Mouse (Mus musculus): ENCODE data around the gene Gm4303. TPM values are rescaled to one million over a fixed set of nuclear protein-coding genes. Genes with fewer than 3 reads are reported as not detected.
"Not testable (repeated sequence)": the region's sequence is repeated elsewhere in the genome, so short reads cannot be mapped to it uniquely, and the experiment has no call there.

The Gm4303 gene
- not detected in 2 replicates for polyA plus RNA-seq (2012; ENCODE audit: insufficient read depth, low replicate concordance)

DNA sequence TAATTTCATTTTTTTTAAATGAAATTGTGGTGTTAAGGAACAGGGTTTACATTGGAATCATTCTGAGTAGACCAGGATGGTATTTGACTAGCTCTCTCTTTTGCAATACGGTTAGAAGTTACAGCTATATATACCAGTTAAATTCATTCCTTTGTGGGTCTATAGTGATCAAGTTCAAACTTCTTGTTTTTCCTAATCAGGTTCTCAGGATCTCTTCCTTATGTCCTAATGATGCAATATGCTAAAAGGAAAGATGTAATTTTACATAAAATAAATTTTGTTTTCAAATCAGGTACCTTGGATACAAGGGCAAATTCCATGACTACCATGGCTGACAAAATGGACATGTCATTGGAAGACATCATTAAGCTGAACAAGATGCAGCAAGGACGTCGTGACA, at the start of gene Gm4303:
Gm4303 (plus strand) TSS at position 301 of the 400 bp plus-strand sequence.
- H3K9me3 ChIP-seq; H3K36me3 ChIP-seq (replicated peaks; ENCODE audit: low read length); H3K4me3 ChIP-seq (replicated peaks); H3K4me1 ChIP-seq; H3K27me3 ChIP-seq (replicated peaks): not testable (repeated sequence)

DNA sequence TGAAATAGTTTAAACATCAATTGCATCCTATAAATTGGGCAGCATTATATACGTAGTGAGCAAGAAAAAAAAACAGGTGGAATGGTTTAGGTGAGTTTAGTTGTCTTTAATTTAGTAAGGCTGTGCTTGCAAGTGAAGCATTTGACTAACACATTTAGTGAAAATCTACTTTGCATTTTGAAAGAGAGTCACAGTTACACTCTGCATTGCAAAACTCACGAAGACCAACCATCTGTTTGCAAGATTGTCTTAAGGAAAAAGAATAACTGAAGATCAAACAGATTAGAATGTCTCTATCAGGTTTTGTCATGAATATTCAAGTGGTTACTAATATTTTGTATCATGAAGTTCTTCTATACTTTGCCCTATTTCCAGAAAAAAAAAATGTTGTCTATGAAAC, 49.7 kb upstream of the Gm4303 start:
- Histone ChIP-seq H3K4me3 (replicated peaks) (no peak overlapping the region), H3K9me3 (no peaks in the 10 kb centered on the region), H3K4me1 (no peaks in the 10 kb centered on the region), H3K27me3 (replicated peaks) (no peaks in the 10 kb centered on the region), H3K36me3 (replicated peaks; ENCODE audit: low read length) (no peaks in the 10 kb centered on the region)
- TF ChIP-seq FLI1 (IDR thresholded peaks at IDR 0.05; ENCODE audit: low read length) (no peak), GATA1 (IDR thresholded peaks at IDR 0.05; ENCODE audit: borderline replicate concordance, low read length) (no peak)

DNA sequence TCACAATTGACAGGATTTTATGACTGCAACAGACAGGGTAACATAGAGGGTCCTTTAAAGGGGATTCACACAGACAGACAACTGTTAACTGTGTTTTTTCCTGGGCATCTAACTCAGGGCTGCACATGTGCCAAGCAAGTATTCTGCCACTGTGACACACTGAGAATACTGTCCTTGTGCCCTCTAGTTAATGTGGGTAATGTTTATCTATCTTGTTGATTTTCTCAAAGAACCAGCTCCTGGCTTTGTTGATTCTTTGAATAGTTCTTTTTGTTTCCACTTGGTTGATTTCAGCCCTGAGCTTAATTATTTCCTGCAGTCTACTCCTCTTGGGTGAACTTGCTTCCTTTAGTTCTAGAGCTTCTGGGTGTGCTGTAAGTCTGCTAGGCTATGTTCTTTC, 45.7 kb upstream of the Gm4303 start:
- not testable (repeated sequence) for H3K9me3 ChIP-seq; H3K4me1 ChIP-seq; H3K27me3 ChIP-seq (replicated peaks)

DNA sequence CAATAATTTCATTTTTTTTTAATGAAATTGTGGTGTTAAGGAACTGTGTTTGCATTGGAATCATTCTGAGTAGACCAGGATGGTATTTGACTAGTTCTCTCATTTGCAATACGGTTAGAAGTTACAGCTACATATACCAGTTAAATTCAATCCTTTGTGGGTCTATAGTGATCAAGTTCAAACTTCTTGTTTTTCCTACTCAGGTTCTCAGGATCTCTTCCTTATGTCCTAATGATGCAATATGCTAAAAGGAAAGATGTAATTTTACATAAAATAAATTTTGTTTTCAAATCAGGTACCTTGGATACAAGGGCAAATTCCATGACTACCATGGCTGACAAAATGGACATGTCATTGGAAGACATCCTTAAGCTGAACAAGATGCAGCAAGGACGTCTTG, 10.4 kb upstream of the Gm4303 start, which contains the start of gene Gm4301:
Gm4301 (plus strand) TSS at position 301 of the 400 bp plus-strand sequence.
- H3K27me3 ChIP-seq (replicated peaks); H3K9me3 ChIP-seq: not testable (repeated sequence)

More for the DNA sequence above, 45.7 kb upstream of the Gm4303 start:
- H3K36me3 ChIP-seq (replicated peaks; ENCODE audit: low read length); H3K4me3 ChIP-seq (replicated peaks): not testable (repeated sequence)

DNA sequence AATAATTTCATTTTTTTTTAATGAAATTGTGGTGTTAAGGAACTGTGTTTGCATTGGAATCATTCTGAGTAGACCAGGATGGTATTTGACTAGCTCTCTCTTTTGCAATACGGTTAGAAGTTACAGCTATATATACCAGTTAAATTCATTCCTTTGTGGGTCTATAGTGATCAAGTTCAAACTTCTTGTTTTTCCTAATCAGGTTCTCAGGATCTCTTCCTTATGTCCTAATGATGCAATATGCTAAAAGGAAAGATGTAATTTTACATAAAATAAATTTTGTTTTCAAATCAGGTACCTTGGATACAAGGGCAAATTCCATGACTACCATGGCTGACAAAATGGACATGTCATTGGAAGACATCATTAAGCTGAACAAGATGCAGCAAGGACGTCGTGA, 5.2 kb upstream of the Gm4303 start, which contains the start of gene Gm4302:
Gm4302 (plus strand) TSS at position 301 of the 400 bp plus-strand sequence.
- not testable (repeated sequence) for H3K4me1 ChIP-seq; H3K9me3 ChIP-seq; H3K36me3 ChIP-seq (replicated peaks; ENCODE audit: low read length); H3K27me3 ChIP-seq (replicated peaks); H3K4me3 ChIP-seq (replicated peaks)

More for the DNA sequence above, 10.4 kb upstream of the Gm4303 start, which contains the start of gene Gm4301:
- not testable (repeated sequence) for H3K4me3 ChIP-seq (replicated peaks); H3K4me1 ChIP-seq; H3K36me3 ChIP-seq (replicated peaks; ENCODE audit: low read length)

DNA sequence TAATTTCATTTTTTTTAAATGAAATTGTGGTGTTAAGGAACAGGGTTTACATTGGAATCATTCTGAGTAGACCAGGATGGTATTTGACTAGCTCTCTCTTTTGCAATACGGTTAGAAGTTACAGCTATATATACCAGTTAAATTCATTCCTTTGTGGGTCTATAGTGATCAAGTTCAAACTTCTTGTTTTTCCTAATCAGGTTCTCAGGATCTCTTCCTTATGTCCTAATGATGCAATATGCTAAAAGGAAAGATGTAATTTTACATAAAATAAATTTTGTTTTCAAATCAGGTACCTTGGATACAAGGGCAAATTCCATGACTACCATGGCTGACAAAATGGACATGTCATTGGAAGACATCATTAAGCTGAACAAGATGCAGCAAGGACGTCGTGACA, 5.0 kb downstream of the Gm4303 start, which contains the start of gene Gm4305:
Gm4305 (plus strand) TSS at position 301 of the 400 bp plus-strand sequence.
- H3K27me3 ChIP-seq (replicated peaks); H3K4me3 ChIP-seq (replicated peaks); H3K4me1 ChIP-seq; H3K9me3 ChIP-seq; H3K36me3 ChIP-seq (replicated peaks; ENCODE audit: low read length): not testable (repeated sequence)

DNA sequence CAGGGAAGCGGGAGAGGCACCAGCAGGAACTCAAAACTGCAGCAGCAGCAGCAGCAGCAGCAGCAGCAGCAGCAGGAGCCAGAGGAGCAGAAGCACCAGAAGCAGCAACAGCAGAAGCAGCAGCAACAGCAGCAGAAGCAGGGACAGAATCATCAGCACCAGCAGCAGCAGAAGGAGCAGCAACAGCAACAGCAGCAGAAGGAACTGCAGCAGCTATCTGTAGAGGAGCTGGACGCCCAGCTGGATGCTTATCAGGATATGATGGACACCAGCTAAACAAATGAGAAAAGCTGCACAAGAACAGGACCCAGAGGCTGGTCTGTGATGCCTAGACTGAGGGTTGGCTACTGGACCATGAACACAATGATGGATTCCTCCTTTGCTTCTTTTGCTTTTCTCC, 11.1 kb downstream of the Gm4303 start:
- not testable (repeated sequence) for H3K4me1 ChIP-seq; H3K9me3 ChIP-seq; H3K36me3 ChIP-seq (replicated peaks; ENCODE audit: low read length); H3K4me3 ChIP-seq (replicated peaks); H3K27me3 ChIP-seq (replicated peaks)

DNA sequence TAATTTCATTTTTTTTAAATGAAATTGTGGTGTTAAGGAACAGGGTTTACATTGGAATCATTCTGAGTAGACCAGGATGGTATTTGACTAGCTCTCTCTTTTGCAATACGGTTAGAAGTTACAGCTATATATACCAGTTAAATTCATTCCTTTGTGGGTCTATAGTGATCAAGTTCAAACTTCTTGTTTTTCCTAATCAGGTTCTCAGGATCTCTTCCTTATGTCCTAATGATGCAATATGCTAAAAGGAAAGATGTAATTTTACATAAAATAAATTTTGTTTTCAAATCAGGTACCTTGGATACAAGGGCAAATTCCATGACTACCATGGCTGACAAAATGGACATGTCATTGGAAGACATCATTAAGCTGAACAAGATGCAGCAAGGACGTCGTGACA, 15.3 kb downstream of the Gm4303 start, which contains the start of gene Gm4307:
Gm4307 (plus strand) TSS at position 301 of the 400 bp plus-strand sequence.
- H3K36me3 ChIP-seq (replicated peaks; ENCODE audit: low read length); H3K27me3 ChIP-seq (replicated peaks); H3K9me3 ChIP-seq; H3K4me1 ChIP-seq; H3K4me3 ChIP-seq (replicated peaks): not testable (repeated sequence)

DNA sequence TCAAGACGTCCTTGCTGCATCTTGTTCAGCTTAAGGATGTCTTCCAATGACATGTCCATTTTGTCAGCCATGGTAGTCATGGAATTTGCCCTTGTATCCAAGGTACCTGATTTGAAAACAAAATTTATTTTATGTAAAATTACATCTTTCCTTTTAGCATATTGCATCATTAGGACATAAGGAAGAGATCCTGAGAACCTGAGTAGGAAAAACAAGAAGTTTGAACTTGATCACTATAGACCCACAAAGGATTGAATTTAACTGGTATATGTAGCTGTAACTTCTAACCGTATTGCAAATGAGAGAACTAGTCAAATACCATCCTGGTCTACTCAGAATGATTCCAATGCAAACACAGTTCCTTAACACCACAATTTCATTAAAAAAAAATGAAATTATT, 36.7 kb downstream of the Gm4303 start, which contains the start of gene Gm4312:
Gm4312 (minus strand) TSS at position 101 of the 400 bp plus-strand sequence.
- H3K4me1 ChIP-seq; H3K9me3 ChIP-seq; H3K27me3 ChIP-seq (replicated peaks); H3K36me3 ChIP-seq (replicated peaks; ENCODE audit: low read length); H3K4me3 ChIP-seq (replicated peaks): not testable (repeated sequence)

Other genes with a start within 250 kb of the Gm4303 start
- not detected in 2 replicates for gene Gm4301, start 10.3 kb upstream of the Gm4303 start, polyA plus RNA-seq (2012; ENCODE audit: insufficient read depth, low replicate concordance)
- gene Gm4302, start 5.1 kb upstream of the Gm4303 start, polyA plus RNA-seq (2012; ENCODE audit: insufficient read depth, low replicate concordance), result not detected in 2 replicates
- gene Gm4305, start 5.1 kb downstream of the Gm4303 start, polyA plus RNA-seq (2012; ENCODE audit: insufficient read depth, low replicate concordance), result not detected in 2 replicates
- not detected in 2 replicates for gene Gm4307, start 15.4 kb downstream of the Gm4303 start, polyA plus RNA-seq (2012; ENCODE audit: insufficient read depth, low replicate concordance)
- gene Gm4312, start 36.6 kb downstream of the Gm4303 start, polyA plus RNA-seq (2012; ENCODE audit: insufficient read depth, low replicate concordance), result not detected in 2 replicates
- 0.31 TPM in 1 of 2 replicates, not detected in the other for gene Tmtc3, start 141.4 kb downstream of the Gm4303 start, polyA plus RNA-seq (2012; ENCODE audit: insufficient read depth, low replicate concordance)
- 0.12 TPM in 1 of 2 replicates, not detected in the other for gene Cep290, start 141.6 kb downstream of the Gm4303 start, polyA plus RNA-seq (2012; ENCODE audit: insufficient read depth, low replicate concordance)
- 3.3 TPM in 1 of 2 replicates, not detected in the other for gene 4930430F08Rik, start 244.5 kb downstream of the Gm4303 start, polyA plus RNA-seq (2012; ENCODE audit: insufficient read depth, low replicate concordance)
- not detected in 2 replicates for gene 1700017N19Rik, start 244.5 kb downstream of the Gm4303 start, polyA plus RNA-seq (2012; ENCODE audit: insufficient read depth, low replicate concordance)

Data from megakaryocyte, embryonic 14.5 days (primary cell).